Mouse (Mus musculus): ENCODE results near the gene Tubd1. TPM values are rescaled to one million over a fixed set of nuclear protein-coding genes. Genes with fewer than 3 reads are reported as not detected.

The Tubd1 gene
- polyA plus RNA-seq, 1 experiment = 18.3 TPM

DNA sequence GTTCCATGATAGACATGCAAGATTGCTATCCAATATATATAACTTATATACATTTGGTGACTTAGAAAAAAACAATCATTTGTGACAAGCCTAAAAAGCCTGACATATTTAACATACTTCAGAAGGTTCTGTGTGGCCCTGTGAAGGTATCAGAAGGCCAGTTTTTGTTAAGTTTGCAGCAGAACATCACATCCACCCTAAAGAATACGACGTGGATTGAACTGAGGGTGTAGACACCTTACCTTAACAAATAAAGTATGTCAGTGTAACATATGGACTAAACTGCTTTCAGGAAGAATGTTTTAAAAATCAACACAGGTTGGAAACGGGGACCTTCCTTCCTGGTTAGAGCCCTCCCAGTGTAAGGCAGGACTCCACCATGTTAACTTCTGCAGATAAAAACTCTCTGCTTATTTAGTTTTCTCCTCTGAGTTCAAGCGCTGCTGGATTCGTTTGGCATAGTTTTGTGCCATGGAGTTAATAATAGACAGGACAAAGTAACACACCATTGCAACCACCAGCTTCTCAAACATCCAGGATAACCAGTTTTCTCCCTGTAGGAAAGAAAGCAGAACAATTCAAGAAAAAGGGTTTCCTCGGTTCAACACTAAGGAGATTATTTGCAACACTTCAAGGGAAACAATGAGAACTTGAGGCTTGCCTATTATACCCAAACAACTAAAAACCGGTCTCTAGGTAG is 40.3 kb downstream of the Tubd1 start:
- no peak for TF ChIP-seq CTCF (IDR thresholded peaks at IDR 0.05; ENCODE audit: control insufficient read depth, insufficient read depth, insufficient replicate concordance, low read depth, low read length)
- Histone ChIP-seq H3K4me3 (ENCODE audit: control insufficient read depth, low read depth, low read length) (no peak overlapping the region; the same call in 1 of the 2 replicates), H3K27ac (ENCODE audit: control insufficient read depth, insufficient read depth, low read depth, low read length) (peak overlapping the region; percentile 21)

DNA sequence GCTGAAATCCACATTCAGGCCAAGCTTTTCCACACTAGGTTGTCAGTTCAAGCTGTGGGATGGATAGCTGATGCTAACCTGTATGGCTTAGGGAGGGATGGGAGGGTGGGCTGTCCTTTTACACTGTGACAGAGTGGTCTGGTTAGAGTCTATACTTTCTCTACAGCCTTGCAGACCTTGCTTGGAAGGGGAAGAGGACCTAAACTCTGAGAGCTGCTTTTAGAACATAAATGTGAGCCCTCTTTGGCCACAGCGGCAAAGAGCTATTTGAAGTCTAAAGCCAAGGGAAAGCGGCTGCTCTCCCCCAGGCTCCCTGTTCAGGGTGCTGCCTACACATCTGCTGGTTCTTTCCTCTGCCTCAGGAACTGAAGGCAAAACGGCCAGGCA is 40.8 kb downstream of the Tubd1 start:
- no peaks in the 10 kb centered on the region for H3K27me3 ChIP-seq (ENCODE audit: control insufficient read depth, insufficient read depth, low read length)
- H3K36me3 ChIP-seq (ENCODE audit: control insufficient read depth, insufficient read depth, low read length) = no peaks in the 10 kb centered on the region
- peak overlapping the region; percentile 43 for H3K4me3 ChIP-seq (ENCODE audit: control insufficient read depth, low read depth, low read length)
- TF ChIP-seq CTCF (IDR thresholded peaks at IDR 0.05; ENCODE audit: control insufficient read depth, insufficient read depth, insufficient replicate concordance, low read depth, low read length) = no peak
- TF ChIP-seq POLR2A (IDR thresholded peaks at IDR 0.05; ENCODE audit: control insufficient read depth, low read depth, low read length) = no peak
- peak overlapping the region; percentile 39; the same call in 1 of the 2 replicates for H3K27ac ChIP-seq (ENCODE audit: control insufficient read depth, insufficient read depth, low read depth, low read length)
- H3K4me1 ChIP-seq (ENCODE audit: control insufficient read depth, insufficient read depth, low read length) = no peaks in the 10 kb centered on the region

More for the DNA sequence above, 40.3 kb downstream of the Tubd1 start:
- no peaks in the 10 kb centered on the region for H3K27me3 ChIP-seq (ENCODE audit: control insufficient read depth, insufficient read depth, low read length)
- peaks cover 1% of the 10 kb centered on the region for H3K4me1 ChIP-seq (ENCODE audit: control insufficient read depth, insufficient read depth, low read length)
- H3K36me3 ChIP-seq (ENCODE audit: control insufficient read depth, insufficient read depth, low read length) = no peaks in the 10 kb centered on the region

DNA sequence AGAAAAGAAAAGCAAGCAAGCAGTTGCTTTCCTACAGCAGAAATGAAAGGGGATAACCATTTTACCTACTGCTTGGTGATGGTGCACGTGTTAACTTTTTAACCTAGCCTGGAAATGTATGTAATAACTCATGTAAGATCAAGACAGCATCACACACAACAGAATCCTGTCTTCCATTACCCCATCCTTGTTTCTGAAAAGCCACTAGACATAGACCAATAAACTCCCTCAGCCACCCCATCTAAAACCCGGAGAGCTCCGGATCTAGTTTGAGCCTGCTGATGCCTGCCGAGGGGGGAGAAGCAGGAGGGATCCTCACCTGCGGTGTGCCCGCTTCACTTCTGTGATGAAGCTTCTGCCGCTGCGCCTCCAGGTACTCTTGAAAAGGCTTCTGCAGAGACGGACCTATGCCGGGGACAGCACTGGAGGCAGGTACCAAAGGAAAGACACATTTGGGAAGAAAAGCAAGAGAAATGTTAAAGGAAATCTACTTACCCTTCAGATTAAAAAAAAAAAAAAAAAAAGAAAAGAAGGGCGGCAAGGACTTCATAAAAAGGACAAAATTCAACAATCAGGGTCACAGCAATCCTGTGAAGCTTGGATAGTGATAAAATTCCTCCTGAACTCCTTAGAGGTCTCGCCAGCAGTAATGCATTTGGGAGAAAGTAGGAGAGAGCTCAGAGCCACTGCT is 41.5 kb downstream of the Tubd1 start:
- no peaks in the 10 kb centered on the region for H3K36me3 ChIP-seq (ENCODE audit: control insufficient read depth, insufficient read depth, low read length)
- H3K4me3 ChIP-seq (ENCODE audit: control insufficient read depth, low read depth, low read length) = peak overlapping the region; percentile 75
- H3K4me1 ChIP-seq (ENCODE audit: control insufficient read depth, insufficient read depth, low read length) = no peaks in the 10 kb centered on the region
- H3K27me3 ChIP-seq (ENCODE audit: control insufficient read depth, insufficient read depth, low read length) = no peaks in the 10 kb centered on the region
- H3K27ac ChIP-seq (ENCODE audit: control insufficient read depth, insufficient read depth, low read depth, low read length) = peak overlapping the region; percentile 84
- TF ChIP-seq CTCF (IDR thresholded peaks at IDR 0.05; ENCODE audit: control insufficient read depth, insufficient read depth, insufficient replicate concordance, low read depth, low read length) (no peak), POLR2A (IDR thresholded peaks at IDR 0.05; ENCODE audit: control insufficient read depth, low read depth, low read length) (0 out of 2 replicates have a peak, but pooled peaks have one; percentile 5)

DNA sequence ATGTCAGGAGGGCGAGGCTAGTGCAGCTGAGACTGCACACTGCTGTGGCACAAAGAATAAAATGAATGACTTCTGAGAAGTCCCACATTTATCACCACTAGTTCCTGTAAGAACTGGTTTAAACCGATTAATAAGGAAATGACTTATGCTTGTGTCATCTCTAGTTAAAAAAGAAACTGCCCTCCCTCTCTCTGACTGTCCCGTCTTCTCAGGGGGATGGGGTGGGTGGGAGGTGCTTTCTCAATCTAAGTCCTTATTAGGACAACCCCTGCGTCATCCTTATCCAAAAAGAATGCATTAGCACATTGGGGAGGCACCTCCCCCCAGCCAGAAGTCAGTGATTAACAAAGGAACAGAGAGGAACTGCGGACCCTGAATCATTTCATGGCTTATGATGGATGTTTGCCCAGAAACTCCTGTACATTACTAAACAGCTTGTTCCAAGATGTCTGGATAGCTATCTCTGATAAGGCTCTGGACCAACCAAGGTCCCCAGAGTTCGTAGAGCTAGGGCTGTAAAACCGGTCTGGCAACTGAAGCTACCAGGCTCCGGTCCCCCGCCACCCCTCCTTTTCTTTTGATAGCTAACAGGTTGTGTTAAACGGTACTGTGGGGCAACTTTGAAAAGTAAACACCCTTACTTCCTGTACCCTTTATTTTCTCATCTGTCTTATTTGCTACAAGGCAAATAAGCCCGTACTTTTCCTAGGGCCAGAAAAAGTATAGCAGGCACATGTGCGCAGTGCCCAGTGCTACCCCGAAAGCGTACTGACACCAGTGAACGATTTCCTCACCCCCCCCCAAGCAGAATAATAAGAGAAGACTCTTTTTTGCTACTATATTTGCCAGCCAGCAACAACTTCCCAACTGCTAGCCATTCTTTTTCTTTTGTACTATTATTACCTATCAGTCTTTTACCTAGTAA is 42.3 kb downstream of the Tubd1 start:
- no peak overlapping the region for H3K4me3 ChIP-seq (ENCODE audit: control insufficient read depth, low read depth, low read length)
- H3K27me3 ChIP-seq (ENCODE audit: control insufficient read depth, insufficient read depth, low read length) = no peaks in the 10 kb centered on the region
- no peaks in the 10 kb centered on the region for H3K36me3 ChIP-seq (ENCODE audit: control insufficient read depth, insufficient read depth, low read length)
- TF ChIP-seq POLR2A (IDR thresholded peaks at IDR 0.05; ENCODE audit: control insufficient read depth, low read depth, low read length) = peak; percentile 39; the same call in 1 of the 2 replicates
- TF ChIP-seq CTCF (IDR thresholded peaks at IDR 0.05; ENCODE audit: control insufficient read depth, insufficient read depth, insufficient replicate concordance, low read depth, low read length) = no peak
- no peaks in the 10 kb centered on the region for H3K4me1 ChIP-seq (ENCODE audit: control insufficient read depth, insufficient read depth, low read length)
- H3K27ac ChIP-seq (ENCODE audit: control insufficient read depth, insufficient read depth, low read depth, low read length) = peak overlapping the region; percentile 84

DNA sequence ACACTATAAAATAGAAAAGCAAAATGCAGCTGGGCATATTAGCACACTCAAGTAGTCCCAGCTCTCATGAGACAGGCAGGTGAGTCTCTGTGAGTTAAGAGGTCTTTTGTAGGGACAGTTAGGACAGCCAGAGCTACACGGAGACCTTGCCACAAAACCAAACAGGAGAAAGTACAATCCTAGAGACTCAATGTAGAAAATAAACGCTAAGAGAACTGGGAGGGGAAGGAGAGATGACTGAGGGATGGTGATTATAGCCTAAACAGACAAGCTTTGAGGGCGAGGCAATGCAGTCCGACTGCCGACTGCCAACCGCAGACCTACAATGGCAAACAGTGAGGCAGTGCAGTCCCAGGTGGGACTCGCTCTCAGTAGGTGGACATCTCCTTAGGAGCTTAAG is 43.0 kb downstream of the Tubd1 start:
- no peaks in the 10 kb centered on the region for H3K36me3 ChIP-seq (ENCODE audit: control insufficient read depth, insufficient read depth, low read length)
- H3K27ac ChIP-seq (ENCODE audit: control insufficient read depth, insufficient read depth, low read depth, low read length) = no peak overlapping the region; the same call in 1 of the 2 replicates
- no peak overlapping the region for H3K4me3 ChIP-seq (ENCODE audit: control insufficient read depth, low read depth, low read length)
- TF ChIP-seq CTCF (IDR thresholded peaks at IDR 0.05; ENCODE audit: control insufficient read depth, insufficient read depth, insufficient replicate concordance, low read depth, low read length) (no peak), POLR2A (IDR thresholded peaks at IDR 0.05; ENCODE audit: control insufficient read depth, low read depth, low read length) (no peak)
- H3K4me1 ChIP-seq (ENCODE audit: control insufficient read depth, insufficient read depth, low read length) = no peaks in the 10 kb centered on the region
- no peaks in the 10 kb centered on the region for H3K27me3 ChIP-seq (ENCODE audit: control insufficient read depth, insufficient read depth, low read length)

DNA sequence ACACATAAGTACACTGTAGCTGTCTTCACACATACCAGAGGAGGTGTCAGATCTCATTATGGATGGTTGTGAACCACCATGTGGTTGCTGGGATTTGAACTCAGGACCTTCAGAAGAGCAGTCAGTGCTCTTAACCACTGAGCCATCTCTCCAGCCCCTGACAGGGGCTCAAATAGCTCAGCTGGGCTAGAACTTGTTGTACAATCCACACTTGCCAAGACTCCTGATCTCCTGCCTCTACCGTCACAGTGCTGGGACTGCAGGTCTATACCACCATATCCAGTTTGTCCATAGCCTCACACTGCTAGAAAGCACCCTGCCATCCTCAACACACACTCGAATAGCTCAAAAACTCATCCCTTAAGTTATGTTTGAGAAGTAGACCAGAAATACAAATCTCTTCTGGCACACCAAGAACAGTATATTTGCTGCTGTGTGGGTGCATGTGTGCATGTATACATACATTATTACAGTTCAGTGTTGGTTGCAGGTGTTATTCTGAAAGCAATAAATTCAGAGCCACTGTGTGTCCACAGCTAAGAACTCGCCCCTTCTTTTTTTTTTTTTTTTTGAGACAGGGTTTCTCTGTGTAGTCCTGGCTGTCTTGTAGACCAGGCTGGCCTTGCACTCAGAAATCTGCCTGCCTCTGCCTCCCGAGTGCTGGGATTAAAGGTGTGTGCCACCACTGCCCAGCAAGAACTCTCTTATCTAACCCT is 44.0 kb downstream of the Tubd1 start:
- no peak overlapping the region for H3K4me3 ChIP-seq (ENCODE audit: control insufficient read depth, low read depth, low read length)
- no peak for TF ChIP-seq POLR2A (IDR thresholded peaks at IDR 0.05; ENCODE audit: control insufficient read depth, low read depth, low read length)
- no peak for TF ChIP-seq CTCF (IDR thresholded peaks at IDR 0.05; ENCODE audit: control insufficient read depth, insufficient read depth, insufficient replicate concordance, low read depth, low read length)

More for the DNA sequence above, 44.0 kb downstream of the Tubd1 start:
- no peak overlapping the region for H3K27ac ChIP-seq (ENCODE audit: control insufficient read depth, insufficient read depth, low read depth, low read length)
- no peaks in the 10 kb centered on the region for H3K36me3 ChIP-seq (ENCODE audit: control insufficient read depth, insufficient read depth, low read length)
- no peaks in the 10 kb centered on the region for H3K27me3 ChIP-seq (ENCODE audit: control insufficient read depth, insufficient read depth, low read length)
- H3K4me1 ChIP-seq (ENCODE audit: control insufficient read depth, insufficient read depth, low read length) = no peaks in the 10 kb centered on the region
